Mouse (Mus musculus): ENCODE results near the gene Pds5b. TPM values are rescaled to one million over a fixed set of nuclear protein-coding genes. Genes with fewer than 3 reads are reported as not detected.
"Not testable (repeated sequence)": the region's sequence is repeated elsewhere in the genome, so short reads cannot be mapped to it uniquely, and the experiment has no call there.

The Pds5b gene
- total and polyA plus RNA-seq, 3 experiments, result 21.9 to 52.7 (median 46.2) TPM

DNA sequence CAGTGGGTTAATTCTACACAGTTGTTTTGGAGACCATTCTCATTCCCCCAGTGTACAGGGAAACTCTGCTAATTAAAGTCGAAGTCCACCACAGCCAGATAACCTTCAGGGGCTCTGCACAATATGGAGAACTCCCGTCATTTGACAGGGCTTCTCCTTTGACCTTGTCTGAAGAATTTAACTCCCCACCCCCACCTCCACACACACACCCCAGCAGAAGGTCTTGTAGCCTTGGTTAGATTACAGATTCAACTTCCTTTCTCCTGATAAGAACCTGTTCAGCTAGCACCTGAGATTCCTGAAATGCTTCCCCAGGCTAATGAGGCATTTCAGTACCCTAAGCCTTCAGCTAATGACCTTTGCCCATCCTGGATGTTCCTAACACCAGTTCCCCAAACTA, 177.3 kb downstream of the Pds5b start:
- DNase-seq (ENCODE audit: low read depth, low spot score), result no peak
- Histone ChIP-seq H3K79me2 (ENCODE audit: control insufficient read depth, insufficient read depth, low read length, poor library complexity) (no peaks in the 10 kb centered on the region), H3K36me3 (ENCODE audit: control insufficient read depth in 1 of 2, insufficient read depth in 2 of 2, low read length in 2 of 2) (no peaks in the 10 kb centered on the region), H3K4me3 (ENCODE audit: control insufficient read depth in 1 of 2, insufficient read depth in 1 of 2, low read depth in 2 of 2, low read length in 2 of 2) (no peak overlapping the region), H3K9me3 (replicated peaks; ENCODE audit: insufficient read depth, low read length) (no peaks in the 10 kb centered on the region), H3K27me3 (ENCODE audit: control insufficient read depth in 1 of 2, insufficient read depth in 2 of 2, low read length in 2 of 2) (no peaks in the 10 kb centered on the region), H3K4me1 (ENCODE audit: control insufficient read depth in 1 of 2, insufficient read depth in 2 of 2, low read length in 2 of 2) (peaks cover 0 to 2% of the 10 kb centered on the region in 2 experiments; a peak in 1 of 4 replicates), H3K9ac (ENCODE audit: control insufficient read depth, low read depth, low read length, poor library complexity, severe bottlenecking) (no peak overlapping the region), H3K27ac (ENCODE audit: control insufficient read depth, low read depth, low read length) (no peak overlapping the region)
- TF ChIP-seq ELF1 (IDR thresholded peaks at IDR 0.05; ENCODE audit: low read depth, low read length), result no peak
- TF ChIP-seq MYB (IDR thresholded peaks at IDR 0.05; ENCODE audit: low read depth, low read length), result no peak
- TF ChIP-seq NELFE (IDR thresholded peaks at IDR 0.05; ENCODE audit: low read depth, low read length), result no peak
- no peak for TF ChIP-seq SIN3A (IDR thresholded peaks at IDR 0.05; ENCODE audit: low read length)
- TF ChIP-seq EP300 (IDR thresholded peaks at IDR 0.05; ENCODE audit: low read depth in 1 of 2, low read length in 2 of 2), result no peak
- TF ChIP-seq ZMIZ1 (IDR thresholded peaks at IDR 0.05; ENCODE audit: low read depth, low read length), result no peak
- TF ChIP-seq TCF12 (IDR thresholded peaks at IDR 0.05; ENCODE audit: low read depth, low read length), result no peak
- no peak for TF ChIP-seq USF1 (IDR thresholded peaks at IDR 0.05; ENCODE audit: low read depth, low read length)
- TF ChIP-seq MYC (IDR thresholded peaks at IDR 0.05; ENCODE audit: low read depth, low read length), result no peak

DNA sequence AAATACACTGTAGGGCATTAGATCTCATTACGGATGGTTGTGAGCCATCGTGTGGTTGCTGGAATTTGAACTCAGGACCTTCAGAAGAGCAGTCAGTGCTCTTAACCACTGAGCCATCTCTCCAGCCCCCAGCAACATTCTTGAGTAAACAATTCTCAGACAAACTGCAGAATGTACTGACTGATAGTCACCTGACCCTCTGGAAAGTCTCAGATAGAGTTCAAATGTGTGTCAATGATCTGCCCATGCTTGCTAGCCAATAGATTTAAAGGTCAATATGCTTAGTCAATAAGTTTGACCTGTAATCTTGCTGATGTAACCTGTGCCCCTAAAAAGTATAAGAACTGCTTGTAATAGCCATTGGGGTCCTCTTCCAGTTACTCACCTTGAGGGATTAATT, 178.6 kb downstream of the Pds5b start:
- not testable (repeated sequence) for H3K4me3 ChIP-seq (ENCODE audit: control insufficient read depth in 1 of 2, insufficient read depth in 1 of 2, low read depth in 2 of 2, low read length in 2 of 2); H3K27ac ChIP-seq (ENCODE audit: control insufficient read depth, low read depth, low read length); H3K36me3 ChIP-seq (ENCODE audit: control insufficient read depth in 1 of 2, insufficient read depth in 2 of 2, low read length in 2 of 2); H3K27me3 ChIP-seq (ENCODE audit: control insufficient read depth in 1 of 2, insufficient read depth in 2 of 2, low read length in 2 of 2); H3K9ac ChIP-seq (ENCODE audit: control insufficient read depth, low read depth, low read length, poor library complexity, severe bottlenecking); H3K79me2 ChIP-seq (ENCODE audit: control insufficient read depth, insufficient read depth, low read length, poor library complexity); DNase-seq (ENCODE audit: low read depth, low spot score); H3K4me1 ChIP-seq (ENCODE audit: control insufficient read depth in 1 of 2, insufficient read depth in 2 of 2, low read length in 2 of 2); H3K9me3 ChIP-seq (replicated peaks; ENCODE audit: insufficient read depth, low read length)

DNA sequence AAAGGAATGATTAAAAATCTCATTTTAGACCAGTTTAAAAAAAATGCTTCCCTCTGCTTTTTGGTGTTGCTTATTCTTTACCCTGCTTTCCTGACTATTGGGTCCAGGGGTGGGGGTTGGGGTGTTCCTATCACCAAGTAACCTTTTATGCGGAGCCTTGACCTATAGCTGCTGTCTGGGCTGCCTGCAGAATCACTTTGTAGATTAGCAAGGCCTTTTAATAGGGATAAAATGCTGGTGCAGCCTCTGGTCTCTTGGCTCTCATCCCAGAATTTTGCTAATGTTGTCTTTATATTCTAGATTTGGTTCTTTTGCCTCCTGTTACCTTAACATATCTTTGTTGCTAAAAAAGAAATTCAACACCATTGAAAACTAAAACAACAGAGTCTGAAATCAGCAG, 181.0 kb downstream of the Pds5b start:
- TF ChIP-seq USF2 (IDR thresholded peaks at IDR 0.05; ENCODE audit: borderline replicate concordance in 1 of 2, insufficient read depth in 1 of 2, low read depth in 1 of 2, low read length in 2 of 2) (no peak), GABPA (IDR thresholded peaks at IDR 0.05; ENCODE audit: low read depth, low read length) (no peak), POLR2AphosphoS2 (IDR thresholded peaks at IDR 0.05; ENCODE audit: low read length) (no peak), MEF2A (IDR thresholded peaks at IDR 0.05; ENCODE audit: extremely low read depth, insufficient replicate concordance, low read depth, low read length, poor library complexity, severe bottlenecking) (no peak), RAD21 (IDR thresholded peaks at IDR 0.05; ENCODE audit: low read depth, low read length) (no peak), NELFE (IDR thresholded peaks at IDR 0.05; ENCODE audit: low read depth, low read length) (no peak), UBTF (IDR thresholded peaks at IDR 0.05; ENCODE audit: borderline replicate concordance, insufficient read depth, low read depth, low read length) (no peak), E2F4 (IDR thresholded peaks at IDR 0.05; ENCODE audit: borderline replicate concordance, low read depth, low read length) (no peak), GATA1 (IDR thresholded peaks at IDR 0.05; ENCODE audit: low read depth, low read length) (no peak)
- no peak for DNase-seq (ENCODE audit: low read depth, low spot score)
- H3K9me3 ChIP-seq (replicated peaks; ENCODE audit: insufficient read depth, low read length), result no peaks in the 10 kb centered on the region
- H3K4me1 ChIP-seq (ENCODE audit: control insufficient read depth in 1 of 2, insufficient read depth in 2 of 2, low read length in 2 of 2), result peaks cover 0 to 2% of the 10 kb centered on the region in 2 experiments; a peak in 1 of 4 replicates
- H3K9ac ChIP-seq (ENCODE audit: control insufficient read depth, low read depth, low read length, poor library complexity, severe bottlenecking), result no peak overlapping the region
- no peak overlapping the region for H3K4me3 ChIP-seq (ENCODE audit: control insufficient read depth in 1 of 2, insufficient read depth in 1 of 2, low read depth in 2 of 2, low read length in 2 of 2)
- H3K27me3 ChIP-seq (ENCODE audit: control insufficient read depth in 1 of 2, insufficient read depth in 2 of 2, low read length in 2 of 2), result peaks cover 0 to 2% of the 10 kb centered on the region in 2 experiments; a peak in 2 of 4 replicates
- no peaks in the 10 kb centered on the region for H3K36me3 ChIP-seq (ENCODE audit: control insufficient read depth in 1 of 2, insufficient read depth in 2 of 2, low read length in 2 of 2)
- no peaks in the 10 kb centered on the region for H3K79me2 ChIP-seq (ENCODE audit: control insufficient read depth, insufficient read depth, low read length, poor library complexity)
- H3K27ac ChIP-seq (ENCODE audit: control insufficient read depth, low read depth, low read length), result no peak overlapping the region
